Mouse (Mus musculus): ENCODE results near the gene 4933428G20Rik. TPM values are rescaled to one million over a fixed set of nuclear protein-coding genes. Genes with fewer than 3 reads are reported as not detected.

Gene 4933428G20Rik
- polyA plus RNA-seq, 1 experiment from 2014 or later: 1.3 TPM

DNA sequence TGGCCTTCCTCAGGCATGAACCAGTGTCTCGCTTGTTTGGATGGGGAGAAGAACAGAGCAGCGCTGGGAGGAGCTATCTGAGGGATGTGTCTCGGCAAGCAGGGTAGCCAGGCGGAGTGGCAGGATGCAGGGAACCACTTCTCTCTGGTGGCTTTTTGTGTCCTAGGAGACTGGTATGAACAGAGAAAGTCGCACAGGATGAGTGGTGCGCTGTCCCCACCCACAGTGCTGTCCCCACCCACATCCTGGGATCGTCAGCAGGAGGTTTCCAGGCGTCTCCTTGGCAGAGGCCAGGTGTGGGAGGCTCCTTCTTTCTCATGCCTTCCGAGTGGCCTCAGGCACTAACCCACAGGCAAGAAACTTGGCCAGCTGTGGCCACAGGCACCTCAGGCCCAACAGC is 2.2 kb upstream of the 4933428G20Rik start:
- ATAC-seq: no peak
- WGBS: 38% methylated on average over 9 of the region's 9 CpGs

DNA sequence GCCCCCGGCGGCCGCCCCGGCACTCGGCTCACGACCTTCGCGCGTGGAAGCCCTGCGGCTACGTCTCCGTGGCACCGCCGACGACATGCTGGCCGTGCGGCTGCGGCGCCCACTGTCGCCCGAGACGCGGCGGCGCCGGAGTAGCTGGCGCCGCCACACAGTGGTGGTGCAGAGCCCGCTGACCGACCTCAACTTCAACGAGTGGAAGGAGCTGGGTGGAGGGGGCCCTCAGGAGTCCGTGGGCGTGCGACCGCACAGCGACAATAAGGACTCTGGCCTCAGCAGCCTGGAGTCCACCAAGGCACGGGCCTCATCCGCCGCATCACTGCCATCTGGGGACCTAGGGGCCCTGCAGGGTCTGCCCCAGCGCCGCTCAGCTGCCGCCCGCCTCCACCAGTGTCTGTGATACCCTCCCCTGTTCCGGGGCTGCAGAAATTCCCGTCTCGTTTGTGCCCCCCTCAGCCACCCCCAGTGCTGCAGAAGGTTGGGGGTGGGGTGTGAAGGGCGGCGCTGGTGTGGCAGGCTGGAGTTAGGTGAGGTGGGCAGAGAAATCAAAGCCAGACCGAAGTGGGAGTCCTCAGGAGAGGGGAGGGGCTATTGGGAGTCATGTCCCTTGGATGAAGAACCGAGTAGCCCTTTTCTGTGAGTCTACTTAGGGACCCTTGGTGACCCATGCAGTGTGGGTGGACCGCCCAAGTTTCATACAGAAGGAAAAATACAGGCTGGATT is 744 bp upstream of the 4933428G20Rik start:
- Histone ChIP-seq H3K36me3 (ENCODE audit: control insufficient read depth, insufficient read depth, low read length) (peaks cover 6% of the 10 kb centered on the region; the same call in 1 of the 2 replicates), H3K4me2 (ENCODE audit: low read length) (peak overlapping the region; percentile 52), H3K27ac (ENCODE audit: low read length) (no peak overlapping the region), H3K9ac (ENCODE audit: low read depth, low read length) (peak overlapping the region; percentile 52), H3K4me3 (ENCODE audit: low read depth, low read length) (peak overlapping the region; percentile 26), H3K27me3 (ENCODE audit: control insufficient read depth, insufficient read depth, low read depth, low read length) (peaks cover 16% of the 10 kb centered on the region), H3K4me1 (ENCODE audit: control insufficient read depth, insufficient read depth, low read length) (peaks cover 12% of the 10 kb centered on the region; the same call in 1 of the 2 replicates), H3K9me3 (replicated peaks; ENCODE audit: control insufficient read depth, low read length, poor library complexity, severe bottlenecking) (no peaks in the 10 kb centered on the region)
- 9% methylated on average over 51 of the region's 51 CpGs for WGBS
- ATAC-seq: no peak; the same call in 1 of the 2 replicates

More for the DNA sequence above, 2.2 kb upstream of the 4933428G20Rik start:
- H3K27me3 ChIP-seq (ENCODE audit: control insufficient read depth, insufficient read depth, low read depth, low read length): peaks cover 16% of the 10 kb centered on the region
- H3K36me3 ChIP-seq (ENCODE audit: control insufficient read depth, insufficient read depth, low read length): peaks cover 6% of the 10 kb centered on the region; the same call in 1 of the 2 replicates
- H3K9me3 ChIP-seq (replicated peaks; ENCODE audit: control insufficient read depth, low read length, poor library complexity, severe bottlenecking): no peaks in the 10 kb centered on the region
- no peak overlapping the region for H3K4me2 ChIP-seq (ENCODE audit: low read length)
- peaks cover 12% of the 10 kb centered on the region; the same call in 1 of the 2 replicates for H3K4me1 ChIP-seq (ENCODE audit: control insufficient read depth, insufficient read depth, low read length)
- no peak overlapping the region for H3K9ac ChIP-seq (ENCODE audit: low read depth, low read length)
- H3K4me3 ChIP-seq (ENCODE audit: low read depth, low read length): no peak overlapping the region
- no peak overlapping the region for H3K27ac ChIP-seq (ENCODE audit: low read length)

DNA sequence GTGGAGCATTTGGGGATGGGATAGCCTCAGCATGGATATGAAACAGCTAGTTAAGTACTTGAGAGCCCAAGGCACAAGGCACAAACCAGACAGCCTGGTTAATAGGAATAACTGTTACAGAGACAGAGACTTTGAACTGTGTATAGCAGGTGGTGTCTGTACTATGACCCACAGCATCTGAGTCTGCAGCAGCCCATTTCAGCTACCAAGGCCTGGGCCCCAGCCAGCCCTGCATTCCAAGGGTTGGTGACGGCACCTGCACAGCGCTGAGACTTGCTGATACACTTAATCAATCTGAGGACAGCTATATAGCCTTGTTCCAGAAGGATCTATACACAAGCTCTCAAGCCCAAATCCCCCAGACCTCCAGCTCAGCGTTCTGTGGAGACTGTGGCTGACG is 2.6 kb downstream of the 4933428G20Rik start:
- no peak for ATAC-seq
- Histone ChIP-seq H3K4me3 (ENCODE audit: low read depth, low read length) (no peak overlapping the region), H3K9ac (ENCODE audit: low read depth, low read length) (no peak overlapping the region), H3K4me1 (ENCODE audit: control insufficient read depth, insufficient read depth, low read length) (peaks cover 12% of the 10 kb centered on the region; the same call in 1 of the 2 replicates), H3K27me3 (ENCODE audit: control insufficient read depth, insufficient read depth, low read depth, low read length) (peaks cover 16% of the 10 kb centered on the region), H3K9me3 (replicated peaks; ENCODE audit: control insufficient read depth, low read length, poor library complexity, severe bottlenecking) (no peaks in the 10 kb centered on the region), H3K27ac (ENCODE audit: low read length) (no peak overlapping the region), H3K4me2 (ENCODE audit: low read length) (no peak overlapping the region), H3K36me3 (ENCODE audit: control insufficient read depth, insufficient read depth, low read length) (peaks cover 16% of the 10 kb centered on the region)
- WGBS: 87% methylated on average over 4 of the region's 4 CpGs

DNA sequence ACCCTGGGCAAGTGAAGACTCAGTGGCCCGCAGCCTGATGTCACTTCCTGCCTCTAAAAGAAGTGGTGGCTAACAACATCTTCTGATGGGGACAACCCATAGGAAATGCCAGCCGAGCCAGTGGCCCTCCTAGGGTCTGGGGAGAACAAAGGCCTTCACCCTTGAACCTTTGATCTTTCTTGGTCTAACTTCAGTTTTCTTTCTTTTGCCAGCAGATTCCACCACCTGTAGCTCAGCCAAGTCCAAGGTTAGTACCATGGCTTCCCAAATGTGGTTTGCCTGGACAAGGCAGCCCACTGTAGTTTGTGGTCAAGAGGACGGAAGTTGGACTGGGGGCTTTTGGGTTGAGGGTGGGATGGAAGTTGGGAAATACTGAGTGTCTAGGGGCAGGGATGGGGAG is 7.3 kb downstream of the 4933428G20Rik start:
- WGBS: 81% methylated on average over 3 of the region's 3 CpGs
- Histone ChIP-seq H3K9ac (ENCODE audit: low read depth, low read length) (no peak overlapping the region), H3K9me3 (replicated peaks; ENCODE audit: control insufficient read depth, low read length, poor library complexity, severe bottlenecking) (no peaks in the 10 kb centered on the region), H3K27me3 (ENCODE audit: control insufficient read depth, insufficient read depth, low read depth, low read length) (no peaks in the 10 kb centered on the region; the same call in 1 of the 2 replicates), H3K4me3 (ENCODE audit: low read depth, low read length) (no peak overlapping the region), H3K36me3 (ENCODE audit: control insufficient read depth, insufficient read depth, low read length) (peaks cover 22% of the 10 kb centered on the region), H3K4me1 (ENCODE audit: control insufficient read depth, insufficient read depth, low read length) (no peaks in the 10 kb centered on the region), H3K27ac (ENCODE audit: low read length) (no peak overlapping the region), H3K4me2 (ENCODE audit: low read length) (no peak overlapping the region)
- no peak for ATAC-seq

DNA sequence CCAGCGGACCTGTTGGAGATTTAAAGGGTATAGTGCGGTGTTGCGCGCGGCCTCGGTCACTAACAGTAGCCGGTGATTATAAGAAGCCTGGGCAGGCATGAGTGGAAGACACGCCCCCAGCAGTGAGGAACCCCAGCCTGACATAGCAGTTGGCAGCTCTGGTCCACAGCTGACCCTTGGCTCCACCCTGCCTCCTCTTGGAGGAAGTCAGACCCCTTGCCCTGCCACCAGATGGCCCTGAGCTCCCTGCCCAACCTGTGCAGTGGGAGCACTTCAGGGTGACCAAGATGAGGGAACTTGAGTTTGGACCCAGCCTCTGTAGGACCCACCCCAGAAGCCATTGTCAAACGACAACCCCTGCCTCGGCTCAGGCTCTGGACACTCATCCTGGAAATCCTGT is 8.5 kb downstream of the 4933428G20Rik start:
- Histone ChIP-seq H3K27ac (ENCODE audit: low read length) (no peak overlapping the region), H3K4me1 (ENCODE audit: control insufficient read depth, insufficient read depth, low read length) (no peaks in the 10 kb centered on the region), H3K36me3 (ENCODE audit: control insufficient read depth, insufficient read depth, low read length) (peaks cover 22% of the 10 kb centered on the region), H3K9ac (ENCODE audit: low read depth, low read length) (no peak overlapping the region), H3K27me3 (ENCODE audit: control insufficient read depth, insufficient read depth, low read depth, low read length) (no peaks in the 10 kb centered on the region), H3K4me3 (ENCODE audit: low read depth, low read length) (no peak overlapping the region), H3K9me3 (replicated peaks; ENCODE audit: control insufficient read depth, low read length, poor library complexity, severe bottlenecking) (no peaks in the 10 kb centered on the region), H3K4me2 (ENCODE audit: low read length) (no peak overlapping the region)
- no peak for ATAC-seq
- WGBS: 70% methylated on average over 10 of the region's 10 CpGs

DNA sequence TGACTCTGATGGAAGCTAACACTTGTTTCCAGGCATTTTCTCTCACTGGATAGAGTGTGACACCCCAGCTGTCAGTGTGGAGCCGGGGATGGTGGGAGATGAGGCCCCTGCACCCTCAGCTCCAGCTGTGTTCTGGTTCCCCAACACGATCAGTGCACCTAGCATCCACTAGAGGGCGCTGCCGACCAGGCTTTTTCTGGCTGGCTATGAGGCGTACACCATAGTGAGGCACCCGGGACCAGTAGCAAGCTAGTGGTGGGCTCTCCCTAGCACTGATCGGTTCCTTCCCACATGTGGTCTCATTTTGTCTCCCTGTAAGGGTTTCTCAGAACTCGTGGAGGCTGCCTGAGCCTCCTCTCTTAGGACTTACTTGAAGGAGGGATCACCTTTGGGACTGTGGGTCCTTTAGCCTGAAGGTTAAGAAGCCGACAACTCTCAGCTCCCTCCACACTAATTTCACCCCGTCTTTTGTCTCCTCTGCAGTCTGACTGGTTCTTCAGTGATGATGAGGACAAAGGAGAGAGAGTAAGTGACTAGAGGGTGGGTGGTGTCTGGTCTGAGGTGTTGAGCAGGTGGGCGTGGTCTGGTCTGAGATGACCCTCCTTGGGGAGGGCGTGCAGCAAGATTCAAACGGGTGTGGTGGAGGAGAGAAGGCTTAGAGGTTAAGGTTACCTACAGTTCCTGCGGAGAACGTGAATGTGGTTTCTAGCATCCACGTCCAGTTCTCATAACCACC is 10.4 kb downstream of the 4933428G20Rik start:
- H3K4me1 ChIP-seq (ENCODE audit: control insufficient read depth, insufficient read depth, low read length): no peaks in the 10 kb centered on the region
- H3K4me3 ChIP-seq (ENCODE audit: low read depth, low read length): no peak overlapping the region
- no peak overlapping the region for H3K9ac ChIP-seq (ENCODE audit: low read depth, low read length)
- no peaks in the 10 kb centered on the region for H3K9me3 ChIP-seq (replicated peaks; ENCODE audit: control insufficient read depth, low read length, poor library complexity, severe bottlenecking)
- H3K36me3 ChIP-seq (ENCODE audit: control insufficient read depth, insufficient read depth, low read length): peaks cover 22% of the 10 kb centered on the region
- no peak overlapping the region for H3K4me2 ChIP-seq (ENCODE audit: low read length)
- peak; percentile 60; the same call in 1 of the 2 replicates for ATAC-seq
- 16% methylated on average over 16 of the region's 16 CpGs for WGBS
- no peak overlapping the region for H3K27ac ChIP-seq (ENCODE audit: low read length)
- no peaks in the 10 kb centered on the region for H3K27me3 ChIP-seq (ENCODE audit: control insufficient read depth, insufficient read depth, low read depth, low read length)

DNA sequence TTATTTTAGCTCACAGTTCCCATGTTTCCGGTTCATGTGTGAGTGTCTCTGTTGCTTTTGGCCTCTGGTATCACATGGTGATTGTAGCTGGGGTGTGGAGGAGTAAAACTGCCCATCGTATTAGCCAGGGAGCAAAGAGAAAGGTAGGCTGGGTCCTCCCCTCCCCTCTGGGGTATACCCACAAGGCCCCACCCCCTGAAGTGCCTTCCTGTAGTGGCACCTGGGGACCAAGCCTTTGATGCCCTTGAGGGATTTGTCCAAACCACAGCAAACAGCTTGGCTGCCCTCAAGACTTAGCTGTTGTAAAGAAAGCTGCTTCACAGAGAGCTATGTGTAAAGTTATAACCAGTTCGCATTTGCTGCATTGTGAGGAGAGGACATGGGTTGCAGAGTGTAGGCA is 12.5 kb downstream of the 4933428G20Rik start:
- Histone ChIP-seq H3K27me3 (ENCODE audit: control insufficient read depth, insufficient read depth, low read depth, low read length) (no peaks in the 10 kb centered on the region), H3K9ac (ENCODE audit: low read depth, low read length) (no peak overlapping the region), H3K36me3 (ENCODE audit: control insufficient read depth, insufficient read depth, low read length) (peaks cover 13% of the 10 kb centered on the region), H3K27ac (ENCODE audit: low read length) (no peak overlapping the region), H3K4me3 (ENCODE audit: low read depth, low read length) (no peak overlapping the region), H3K4me1 (ENCODE audit: control insufficient read depth, insufficient read depth, low read length) (no peaks in the 10 kb centered on the region), H3K4me2 (ENCODE audit: low read length) (no peak overlapping the region), H3K9me3 (replicated peaks; ENCODE audit: control insufficient read depth, low read length, poor library complexity, severe bottlenecking) (no peaks in the 10 kb centered on the region)
- no peak for ATAC-seq
- WGBS: 84% methylated on average over 3 of the region's 3 CpGs

DNA sequence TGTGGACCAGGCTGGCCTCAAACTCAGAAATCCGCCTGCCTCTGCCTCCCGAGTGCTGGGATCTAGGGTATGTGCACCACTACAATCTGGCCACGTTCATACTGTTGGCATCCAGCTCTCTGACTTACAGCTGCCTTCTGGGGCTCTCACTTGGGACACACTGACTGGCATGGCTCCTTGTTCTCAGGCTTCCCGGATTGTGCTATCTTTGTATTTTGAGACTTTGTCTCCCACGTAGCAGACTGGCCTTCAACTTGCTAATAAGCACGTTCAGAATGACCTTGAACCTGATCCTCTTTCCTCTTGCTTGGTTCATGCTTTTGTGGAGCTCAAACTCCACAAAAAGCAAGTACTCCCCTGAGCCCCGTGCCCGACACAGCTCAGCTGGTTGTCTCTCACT is 14.5 kb downstream of the 4933428G20Rik start:
- Histone ChIP-seq H3K27me3 (ENCODE audit: control insufficient read depth, insufficient read depth, low read depth, low read length) (no peaks in the 10 kb centered on the region), H3K4me2 (ENCODE audit: low read length) (no peak overlapping the region), H3K9me3 (replicated peaks; ENCODE audit: control insufficient read depth, low read length, poor library complexity, severe bottlenecking) (no peaks in the 10 kb centered on the region), H3K27ac (ENCODE audit: low read length) (no peak overlapping the region), H3K4me1 (ENCODE audit: control insufficient read depth, insufficient read depth, low read length) (no peaks in the 10 kb centered on the region), H3K9ac (ENCODE audit: low read depth, low read length) (no peak overlapping the region), H3K4me3 (ENCODE audit: low read depth, low read length) (no peak overlapping the region), H3K36me3 (ENCODE audit: control insufficient read depth, insufficient read depth, low read length) (no peaks in the 10 kb centered on the region; the same call in none of the 2 replicates)
- WGBS: 78% methylated on average over 8 of the region's 8 CpGs
- no peak for ATAC-seq

DNA sequence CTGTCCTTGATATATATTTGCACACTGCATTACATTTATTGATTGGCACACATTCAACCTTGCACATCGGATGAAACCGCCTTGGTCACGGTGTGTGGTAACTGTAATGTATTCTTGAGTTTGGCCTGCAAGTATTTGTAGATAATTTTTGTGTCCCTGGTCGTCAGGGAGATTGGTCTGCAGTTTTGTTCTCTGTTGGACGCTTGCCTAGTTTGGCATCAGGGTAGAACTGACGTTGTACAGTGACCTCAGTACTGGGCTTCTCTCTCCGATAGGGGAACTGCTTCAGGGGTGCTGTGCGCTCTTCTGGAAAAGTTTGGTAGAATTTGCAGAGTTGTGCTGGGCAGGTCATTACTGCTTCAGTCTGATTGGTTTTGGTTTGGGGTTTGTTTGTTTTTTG is 20.3 kb downstream of the 4933428G20Rik start:
- H3K27ac ChIP-seq (ENCODE audit: low read length): no peak overlapping the region
- H3K4me1 ChIP-seq (ENCODE audit: control insufficient read depth, insufficient read depth, low read length): no peaks in the 10 kb centered on the region
- ATAC-seq: no peak
- no peaks in the 10 kb centered on the region for H3K9me3 ChIP-seq (replicated peaks; ENCODE audit: control insufficient read depth, low read length, poor library complexity, severe bottlenecking)
- H3K27me3 ChIP-seq (ENCODE audit: control insufficient read depth, insufficient read depth, low read depth, low read length): no peaks in the 10 kb centered on the region
- 74% methylated on average over 8 of the region's 8 CpGs for whole genome bisulfite sequencing
- peaks cover 11% of the 10 kb centered on the region; the same call in 1 of the 2 replicates for H3K36me3 ChIP-seq (ENCODE audit: control insufficient read depth, insufficient read depth, low read length)
- no peak overlapping the region for H3K4me2 ChIP-seq (ENCODE audit: low read length)
- no peak overlapping the region for H3K9ac ChIP-seq (ENCODE audit: low read depth, low read length)
- H3K4me3 ChIP-seq (ENCODE audit: low read depth, low read length): no peak overlapping the region

Data from midbrain, embryonic 16.5 days (tissue).